Mouse (Mus musculus): ENCODE measurements at regions not wholly inside any gene's neighbourhood (a gene's known extent, or its start where the extent isn't known, plus 50 kb on each side); places are given as distances from the start of the nearest gene placed in this dataset.

DNA sequence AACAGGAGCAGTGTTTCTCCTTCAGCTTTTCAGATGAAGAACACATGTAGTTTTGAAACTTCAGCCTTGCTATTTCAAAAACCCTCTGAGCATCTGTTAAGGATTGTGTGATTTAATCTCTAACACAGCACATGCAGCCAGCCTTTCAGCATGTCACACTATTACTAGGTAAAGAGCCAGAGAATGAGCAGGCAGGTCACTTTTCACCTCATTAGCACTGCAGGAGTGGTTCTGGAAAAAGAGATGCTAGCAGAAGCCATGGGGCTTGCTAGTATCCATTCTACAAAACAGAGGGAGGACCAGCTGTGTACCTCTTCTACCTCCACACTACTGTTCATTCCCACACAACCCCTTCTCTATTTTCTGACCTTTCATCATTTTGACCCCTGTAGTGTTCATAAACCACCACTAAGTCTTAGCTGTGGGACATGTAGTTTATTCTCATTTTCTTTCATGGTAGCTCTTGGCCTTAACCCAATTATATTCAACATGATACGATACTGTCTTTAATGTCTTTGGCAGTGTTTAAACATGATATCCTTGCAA, 535.1 kb upstream of the Alcam start:
- Histone ChIP-seq H3K4me2 (no peak overlapping the region), H3K27me3 (no peaks in the 10 kb centered on the region), H3K36me3 (no peaks in the 10 kb centered on the region), H3K9ac (no peak overlapping the region), H3K27ac (no peak overlapping the region), H3K9me3 (no peaks in the 10 kb centered on the region), H3K4me1 (peaks cover 6% of the 10 kb centered on the region; the same call in 1 of the 2 replicates), H3K4me3 (no peak overlapping the region)
- no peak for ATAC-seq (ENCODE audit: insufficient number of reproducible peaks, insufficient read depth, low FRiP score, low TSS enrichment, low read depth)
- 30% methylated on average over 1 of the region's 1 CpGs for WGBS

DNA sequence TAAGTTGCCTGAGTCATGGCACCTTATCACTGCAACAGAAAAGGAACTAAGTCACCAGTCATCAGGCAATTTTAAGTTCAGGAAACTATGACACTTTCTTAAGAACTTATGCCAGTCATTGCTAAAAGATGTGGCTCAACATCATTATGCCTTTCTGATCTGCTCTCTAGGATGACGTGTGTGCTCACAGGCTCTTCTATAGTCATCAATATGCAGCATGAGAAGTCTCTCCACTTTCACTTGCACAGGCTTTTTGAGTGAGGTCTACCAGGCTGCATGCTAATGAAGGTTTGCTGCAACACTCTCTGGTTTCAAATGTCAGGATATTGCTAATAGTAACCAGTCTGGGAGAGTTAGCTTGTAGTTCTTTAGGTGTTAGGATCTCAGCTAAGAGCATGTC, 530.5 kb upstream of the Alcam start:
- 47% methylated on average over 1 of the region's 1 CpGs for WGBS
- ATAC-seq (ENCODE audit: insufficient number of reproducible peaks, insufficient read depth, low FRiP score, low TSS enrichment, low read depth): no peak
- no peak overlapping the region for H3K9ac ChIP-seq
- no peak overlapping the region for H3K27ac ChIP-seq
- no peaks in the 10 kb centered on the region for H3K36me3 ChIP-seq
- H3K4me3 ChIP-seq: no peak overlapping the region
- H3K27me3 ChIP-seq: no peaks in the 10 kb centered on the region
- no peak overlapping the region for H3K4me2 ChIP-seq
- H3K4me1 ChIP-seq: peaks cover 6% of the 10 kb centered on the region; the same call in 1 of the 2 replicates
- H3K9me3 ChIP-seq: no peaks in the 10 kb centered on the region

DNA sequence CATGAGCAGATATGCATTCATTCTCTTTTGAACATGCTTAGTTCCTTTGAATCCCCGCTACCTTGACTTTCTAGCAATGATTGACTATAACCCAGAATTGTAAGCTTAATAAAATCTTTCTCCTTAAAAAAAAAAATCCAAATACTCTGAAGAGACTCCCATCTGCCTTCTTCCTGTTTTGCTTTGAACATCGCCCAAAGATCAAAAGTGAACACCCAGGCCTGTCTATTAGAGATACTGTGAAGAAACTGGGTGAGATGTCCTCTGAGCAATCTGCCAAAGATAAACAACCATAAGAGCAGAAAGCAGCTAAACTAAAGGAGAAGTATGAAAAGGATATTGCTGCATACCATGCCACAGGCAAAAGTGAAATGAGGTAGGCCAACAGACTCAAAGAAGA, 527.1 kb upstream of the Alcam start:
- no peaks in the 10 kb centered on the region for H3K9me3 ChIP-seq
- no peaks in the 10 kb centered on the region for H3K36me3 ChIP-seq
- no peak overlapping the region for H3K4me2 ChIP-seq
- H3K4me1 ChIP-seq: no peaks in the 10 kb centered on the region
- no peak overlapping the region for H3K27ac ChIP-seq
- no peak for ATAC-seq (ENCODE audit: insufficient number of reproducible peaks, insufficient read depth, low FRiP score, low TSS enrichment, low read depth)
- no peak overlapping the region for H3K9ac ChIP-seq
- no peak overlapping the region for H3K4me3 ChIP-seq
- H3K27me3 ChIP-seq: no peaks in the 10 kb centered on the region
- WGBS: 97% methylated on average over 2 of the region's 2 CpGs

DNA sequence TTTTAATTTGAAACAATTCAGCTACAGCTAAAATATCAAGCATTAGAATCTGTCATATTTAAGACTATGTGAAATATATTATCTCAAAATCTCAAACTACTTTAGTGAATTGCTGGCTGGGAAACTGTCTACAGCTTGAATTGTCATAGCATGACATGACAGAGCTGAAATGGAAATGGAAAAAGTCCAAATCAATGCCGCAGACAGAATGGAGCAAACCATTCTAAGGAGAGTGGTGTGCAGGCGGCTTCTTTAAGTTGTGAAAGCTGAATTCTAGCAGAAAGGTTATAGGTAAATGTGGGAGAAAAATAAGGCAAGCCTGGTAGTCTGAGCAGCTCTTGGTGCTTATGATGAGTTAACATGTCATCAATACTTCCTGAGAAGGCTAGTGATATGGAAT, 518.9 kb upstream of the Alcam start:
- H3K27me3 ChIP-seq: no peaks in the 10 kb centered on the region
- 87% methylated on average over 2 of the region's 2 CpGs for WGBS
- no peaks in the 10 kb centered on the region for H3K4me1 ChIP-seq
- no peaks in the 10 kb centered on the region for H3K36me3 ChIP-seq
- no peak overlapping the region for H3K9ac ChIP-seq
- no peaks in the 10 kb centered on the region for H3K9me3 ChIP-seq
- no peak overlapping the region for H3K27ac ChIP-seq
- ATAC-seq (ENCODE audit: insufficient number of reproducible peaks, insufficient read depth, low FRiP score, low TSS enrichment, low read depth): no peak
- no peak overlapping the region for H3K4me2 ChIP-seq
- no peak overlapping the region for H3K4me3 ChIP-seq

DNA sequence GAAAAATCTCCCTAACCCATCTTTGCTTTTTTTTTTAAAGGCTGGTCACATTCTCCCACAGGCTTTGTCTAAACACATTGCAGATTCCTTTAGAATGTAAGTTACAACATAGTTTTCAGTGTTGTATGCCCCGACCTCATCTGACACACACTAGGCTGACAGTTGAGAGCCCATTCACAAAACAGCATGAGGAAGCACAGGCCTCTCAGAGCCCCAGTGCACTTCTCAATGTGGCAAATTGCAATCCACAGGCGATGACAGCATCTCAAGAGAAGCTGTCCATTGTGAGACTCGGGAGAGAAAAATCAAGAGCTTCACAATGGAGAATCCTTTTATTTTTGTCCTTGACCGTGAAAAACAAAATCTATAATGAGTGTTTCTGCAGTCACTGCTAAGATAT, 493.8 kb upstream of the Alcam start:
- H3K9ac ChIP-seq: no peak overlapping the region
- H3K4me2 ChIP-seq: no peak overlapping the region
- no peak for ATAC-seq (ENCODE audit: insufficient number of reproducible peaks, insufficient read depth, low FRiP score, low TSS enrichment, low read depth)
- H3K4me1 ChIP-seq: no peaks in the 10 kb centered on the region
- no peaks in the 10 kb centered on the region for H3K9me3 ChIP-seq
- H3K27ac ChIP-seq: no peak overlapping the region
- no peaks in the 10 kb centered on the region for H3K36me3 ChIP-seq
- H3K4me3 ChIP-seq: no peak overlapping the region
- H3K27me3 ChIP-seq: no peaks in the 10 kb centered on the region
- 76% methylated on average over 4 of the region's 4 CpGs for WGBS

DNA sequence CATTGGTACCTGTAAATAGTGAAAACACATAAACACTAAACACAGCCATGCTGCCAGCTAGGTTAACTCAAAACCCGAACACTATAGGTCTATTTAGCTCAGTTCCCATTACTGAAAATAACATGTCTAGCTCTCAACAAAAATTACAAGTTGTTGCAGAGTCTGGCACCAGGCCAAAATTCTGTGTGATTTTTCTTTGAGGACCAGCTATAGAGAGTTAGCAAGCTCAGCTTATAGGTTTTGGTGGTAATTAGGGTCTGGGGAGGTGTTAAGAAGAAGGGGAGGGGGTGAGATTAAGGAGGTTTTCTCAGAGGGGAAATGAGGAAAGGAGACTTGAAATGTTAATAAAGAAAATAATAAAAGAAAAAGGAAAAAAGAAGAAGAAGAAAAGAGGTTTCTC, 480.9 kb upstream of the Alcam start:
- Histone ChIP-seq H3K36me3 (no peaks in the 10 kb centered on the region), H3K9ac (no peak overlapping the region), H3K4me1 (no peaks in the 10 kb centered on the region), H3K27ac (no peak overlapping the region), H3K4me2 (no peak overlapping the region), H3K27me3 (no peaks in the 10 kb centered on the region), H3K4me3 (no peak overlapping the region), H3K9me3 (no peaks in the 10 kb centered on the region)
- ATAC-seq (ENCODE audit: insufficient number of reproducible peaks, insufficient read depth, low FRiP score, low TSS enrichment, low read depth): no peak
- WGBS: 51% methylated on average over 1 of the region's 1 CpGs

DNA sequence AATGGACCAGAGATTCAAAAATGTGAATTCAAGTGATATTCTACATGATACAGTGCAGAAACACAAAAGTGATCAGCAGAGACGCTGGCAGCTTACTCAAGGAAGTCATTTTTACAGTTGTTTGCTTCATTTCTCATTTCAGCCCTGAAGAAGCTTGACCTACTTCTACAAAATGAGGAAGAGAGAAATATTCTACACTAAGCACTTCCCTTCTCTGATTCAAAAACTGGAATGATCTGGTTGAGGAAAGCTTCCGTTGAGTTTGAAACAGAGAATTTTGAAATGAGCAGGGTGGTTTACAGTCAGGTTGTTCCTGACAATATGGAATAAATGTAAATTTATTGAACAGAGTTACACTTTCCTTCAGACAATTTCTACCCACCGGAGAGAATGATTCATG, 478.1 kb upstream of the Alcam start:
- no peaks in the 10 kb centered on the region for H3K36me3 ChIP-seq
- H3K4me3 ChIP-seq: no peak overlapping the region
- no peaks in the 10 kb centered on the region for H3K9me3 ChIP-seq
- no peaks in the 10 kb centered on the region for H3K4me1 ChIP-seq
- no peak overlapping the region for H3K4me2 ChIP-seq
- no peak overlapping the region for H3K9ac ChIP-seq
- no peak overlapping the region for H3K27ac ChIP-seq
- no peaks in the 10 kb centered on the region for H3K27me3 ChIP-seq
- no peak for ATAC-seq (ENCODE audit: insufficient number of reproducible peaks, insufficient read depth, low FRiP score, low TSS enrichment, low read depth)
- 84% methylated on average over 3 of the region's 3 CpGs for WGBS

DNA sequence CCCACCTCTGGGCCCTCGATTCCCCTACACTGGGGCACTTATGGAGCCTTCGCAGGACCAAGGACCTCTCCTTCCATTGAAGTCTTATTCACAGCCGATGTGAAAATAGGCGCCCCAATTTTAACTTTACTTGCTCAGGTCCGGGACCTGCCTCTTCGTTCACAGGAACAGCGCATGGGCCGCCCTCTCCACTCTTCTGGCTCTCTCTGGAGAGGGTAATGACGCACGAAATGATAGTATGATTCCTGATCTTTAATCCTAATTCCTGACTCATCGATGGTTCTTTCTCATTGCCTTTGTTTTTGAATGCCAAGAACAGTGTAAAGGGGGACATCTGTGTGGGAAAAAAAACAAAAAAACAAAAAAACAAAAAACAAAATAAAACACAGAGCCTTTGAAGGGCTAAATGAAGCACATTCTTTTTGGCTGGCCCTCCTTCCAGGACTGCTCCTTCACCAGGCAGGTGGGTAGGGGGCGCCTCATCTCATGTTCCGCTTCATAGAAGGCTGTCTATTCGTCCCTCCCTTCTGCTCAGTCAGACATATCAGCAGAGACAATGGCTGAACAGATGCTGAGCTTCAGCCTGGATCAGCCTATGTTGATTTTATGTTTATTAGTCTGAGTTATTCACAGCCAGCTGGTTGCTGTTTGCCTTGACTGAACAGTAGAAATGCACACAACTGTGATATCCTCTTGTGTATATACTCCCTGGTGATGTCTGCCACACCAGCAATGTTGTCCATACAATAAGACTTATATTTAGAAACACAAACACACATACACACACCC, 438.8 kb upstream of the Alcam start:
- H3K27me3 ChIP-seq: no peaks in the 10 kb centered on the region
- H3K9me3 ChIP-seq: no peaks in the 10 kb centered on the region
- H3K36me3 ChIP-seq: no peaks in the 10 kb centered on the region
- H3K4me3 ChIP-seq: no peak overlapping the region
- H3K27ac ChIP-seq: no peak overlapping the region
- H3K4me2 ChIP-seq: no peak overlapping the region
- ATAC-seq (ENCODE audit: insufficient number of reproducible peaks, insufficient read depth, low FRiP score, low TSS enrichment, low read depth): no peak
- no peak overlapping the region for H3K9ac ChIP-seq
- 75% methylated on average over 14 of the region's 14 CpGs for WGBS
- no peaks in the 10 kb centered on the region for H3K4me1 ChIP-seq

DNA sequence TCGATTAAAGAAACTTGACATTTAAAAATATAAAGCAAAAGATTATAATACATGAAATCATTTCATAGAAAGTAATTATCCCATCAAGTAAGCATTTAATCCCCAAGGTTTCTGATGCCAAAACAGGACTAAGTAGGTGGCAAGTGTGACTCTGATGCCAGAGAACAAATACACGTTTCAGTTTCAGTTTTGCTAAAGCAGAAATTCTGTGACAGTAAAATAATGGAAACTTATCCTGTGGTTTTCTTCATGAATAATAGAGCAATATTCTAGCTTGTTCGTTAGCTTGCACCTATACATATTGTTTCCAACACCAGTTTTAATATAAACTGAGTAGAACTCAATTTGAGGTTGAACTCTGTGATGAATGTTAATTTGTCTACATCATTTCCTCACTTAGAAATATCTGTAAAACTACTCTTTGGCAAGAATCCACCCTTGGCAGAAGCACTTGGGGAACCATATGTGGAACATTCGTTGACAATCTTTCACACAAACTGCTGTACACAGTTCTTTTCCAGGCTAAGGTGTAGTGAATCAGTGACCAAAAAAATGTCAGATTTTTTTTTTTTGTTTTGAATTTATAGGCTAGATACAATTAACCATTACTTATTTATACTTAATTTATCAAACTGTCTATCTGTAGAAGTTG, 425.7 kb upstream of the Alcam start:
- no peaks in the 10 kb centered on the region for H3K36me3 ChIP-seq
- H3K4me3 ChIP-seq: no peak overlapping the region
- 71% methylated on average over 4 of the region's 4 CpGs for WGBS
- no peaks in the 10 kb centered on the region for H3K27me3 ChIP-seq
- no peak overlapping the region for H3K9ac ChIP-seq
- no peaks in the 10 kb centered on the region for H3K4me1 ChIP-seq
- no peak for ATAC-seq (ENCODE audit: insufficient number of reproducible peaks, insufficient read depth, low FRiP score, low TSS enrichment, low read depth)
- no peaks in the 10 kb centered on the region for H3K9me3 ChIP-seq
- no peak overlapping the region for H3K4me2 ChIP-seq
- no peak overlapping the region for H3K27ac ChIP-seq

DNA sequence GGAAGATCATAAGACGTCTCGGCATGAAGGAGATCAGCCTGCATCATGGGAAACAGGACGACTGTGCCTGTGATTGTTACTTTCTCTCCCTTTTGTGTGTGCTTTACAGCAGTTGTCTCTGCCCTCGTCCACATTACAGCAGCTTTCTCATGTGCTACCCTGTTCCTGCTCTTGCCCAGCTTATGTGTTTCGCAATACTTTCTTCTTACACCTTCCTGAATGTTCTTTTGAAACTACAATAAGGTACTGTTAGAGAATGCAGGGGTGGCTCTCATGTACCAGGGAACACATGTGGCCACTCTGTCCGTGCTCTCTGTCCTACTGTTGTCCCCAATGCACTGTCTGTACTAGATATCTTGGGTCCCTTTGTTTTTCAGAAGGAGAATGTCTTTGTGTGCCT, 414.0 kb upstream of the Alcam start:
- Histone ChIP-seq H3K27me3 (no peaks in the 10 kb centered on the region), H3K9me3 (no peaks in the 10 kb centered on the region), H3K4me3 (no peak overlapping the region), H3K27ac (no peak overlapping the region), H3K36me3 (no peaks in the 10 kb centered on the region), H3K4me2 (no peak overlapping the region), H3K4me1 (no peaks in the 10 kb centered on the region), H3K9ac (no peak overlapping the region)
- WGBS: 73% methylated on average over 6 of the region's 6 CpGs
- no peak for ATAC-seq (ENCODE audit: insufficient number of reproducible peaks, insufficient read depth, low FRiP score, low TSS enrichment, low read depth)

DNA sequence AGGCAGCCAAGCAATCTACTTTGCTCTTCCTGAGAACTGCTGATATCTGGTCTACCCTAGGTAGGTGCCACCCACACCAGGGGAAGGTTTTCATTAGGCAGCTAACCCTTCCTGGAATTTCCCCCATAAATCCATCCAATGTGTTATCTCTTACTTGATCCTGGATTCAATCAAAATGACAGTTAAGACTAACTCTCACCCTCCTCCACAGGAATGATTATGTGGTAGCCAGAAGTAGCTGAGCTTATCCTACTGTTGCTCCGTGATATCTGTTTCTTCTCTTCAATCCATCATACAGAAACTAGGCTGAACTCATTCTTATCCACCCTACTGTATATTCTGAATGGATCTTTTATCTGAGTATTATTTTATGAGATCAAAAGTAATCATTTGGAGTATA, 409.7 kb upstream of the Alcam start:
- H3K27me3 ChIP-seq: no peaks in the 10 kb centered on the region
- no peak overlapping the region for H3K27ac ChIP-seq
- no peak overlapping the region for H3K4me3 ChIP-seq
- H3K9me3 ChIP-seq: no peaks in the 10 kb centered on the region
- H3K4me2 ChIP-seq: no peak overlapping the region
- H3K9ac ChIP-seq: no peak overlapping the region
- H3K36me3 ChIP-seq: no peaks in the 10 kb centered on the region
- ATAC-seq (ENCODE audit: insufficient number of reproducible peaks, insufficient read depth, low FRiP score, low TSS enrichment, low read depth): no peak
- no peaks in the 10 kb centered on the region for H3K4me1 ChIP-seq
- WGBS: 71% methylated on average over 1 of the region's 1 CpGs

DNA sequence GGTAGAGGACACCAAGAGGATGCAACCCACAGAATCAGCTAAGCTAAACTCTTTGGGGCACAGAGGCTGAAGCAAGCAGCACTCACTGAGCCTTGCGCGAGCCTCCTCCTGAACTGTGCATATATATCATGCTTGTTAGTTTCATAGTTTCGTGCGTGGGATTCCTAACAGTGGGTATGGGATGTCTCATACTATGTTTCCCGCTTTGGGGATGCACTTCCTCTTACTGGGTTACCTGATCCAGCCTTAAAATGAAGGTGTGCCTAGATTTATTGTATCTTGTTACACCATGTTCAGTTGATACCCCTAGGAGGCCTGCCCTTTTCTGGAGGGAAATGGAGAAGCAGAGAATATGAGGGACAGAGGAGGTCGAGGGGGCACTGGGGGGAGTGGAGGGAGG, 407.4 kb upstream of the Alcam start:
- H3K9me3 ChIP-seq: no peaks in the 10 kb centered on the region
- no peaks in the 10 kb centered on the region for H3K4me1 ChIP-seq
- ATAC-seq (ENCODE audit: insufficient number of reproducible peaks, insufficient read depth, low FRiP score, low TSS enrichment, low read depth): no peak
- H3K4me3 ChIP-seq: no peak overlapping the region
- no peaks in the 10 kb centered on the region for H3K36me3 ChIP-seq
- no peak overlapping the region for H3K4me2 ChIP-seq
- H3K27me3 ChIP-seq: no peaks in the 10 kb centered on the region
- 79% methylated on average over 6 of the region's 6 CpGs for WGBS
- H3K27ac ChIP-seq: no peak overlapping the region
- H3K9ac ChIP-seq: no peak overlapping the region
